Mouse (Mus musculus): ENCODE data around the gene Rhou.
"Not testable (repeated sequence)": the region's sequence is repeated elsewhere in the genome, so short reads cannot be mapped to it uniquely, and the experiment has no call there.

DNA sequence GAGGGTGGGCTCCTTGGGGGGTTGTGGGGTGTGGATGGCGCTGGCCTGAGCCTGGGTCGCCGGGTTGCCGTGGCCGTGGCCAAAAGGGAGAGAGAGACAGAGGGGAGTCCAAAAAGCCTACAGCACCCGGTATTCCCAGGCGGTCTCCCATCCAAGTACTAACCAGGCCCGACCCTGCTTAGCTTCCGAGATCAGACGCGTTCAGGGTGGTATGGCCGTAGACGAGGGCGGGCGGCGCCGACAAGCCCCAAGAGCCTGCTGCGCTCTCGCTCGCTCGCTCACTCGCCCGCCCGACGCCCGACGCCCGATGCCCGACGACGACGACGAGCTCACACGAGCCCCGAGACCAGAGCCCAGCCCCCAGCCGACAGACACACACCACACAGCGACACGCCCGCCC is 30.2 kb upstream of the Rhou start:
- not testable (repeated sequence) for TF ChIP-seq CTCF (IDR thresholded peaks at IDR 0.05; ENCODE audit: low read depth); EP300 (optimal IDR thresholded peaks at IDR 0.05)

Data from stomach, postnatal 0 days (tissue).